In the genomic region with DNA sequence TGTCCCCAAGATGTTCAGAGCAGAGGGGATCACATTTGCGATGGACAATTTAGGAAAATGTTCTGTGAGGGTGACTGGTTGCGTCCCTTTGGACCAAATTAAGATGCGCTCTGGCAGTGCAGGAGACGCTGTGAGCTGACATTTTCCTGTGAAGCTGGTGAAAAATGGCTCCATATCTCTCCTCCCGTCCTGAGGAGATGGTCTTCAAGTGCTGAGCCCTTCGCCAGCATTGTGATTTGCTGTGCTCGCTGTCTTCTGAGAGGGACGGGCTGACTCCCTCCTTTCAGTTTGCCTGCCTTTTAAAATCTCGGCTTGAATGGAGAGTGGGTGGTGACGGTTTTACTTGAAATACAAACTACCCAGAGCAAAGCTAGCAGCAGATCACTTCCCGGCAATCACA, we compare ENCODE assay signal across 9 mouse cellular contexts.
DNase-seq lines count a peak whose midpoint lies in the region; ATAC-seq and TF ChIP-seq lines count a peak whose summit lies in the region.
"Had no signal": no experiment of that assay in that cellular context is flagged by ENCODE, and none has a peak within 500 bp of the region (broad histone marks: within the 10 kb centered on the region; RNA-seq: fewer than 3 reads in every experiment).

No protein-coding gene starts in this region.

- WGBS in heart, embryonic 11.5 days (ENCODE audit: insufficient replicate concordance): 8% methylated on average over 11 of the region's 11 CpGs
- WGBS in heart, adult 2 months: 9% methylated on average over 11 of the region's 11 CpGs
- WGBS in hindbrain, embryonic 14.5 days: 1% methylated on average over 11 of the region's 11 CpGs
- WGBS in limb, embryonic 14.5 days: 7% methylated on average over 11 of the region's 11 CpGs
- 5% methylated on average over 11 of the region's 11 CpGs for WGBS in stomach, embryonic 16.5 days

- DNase-seq in heart, adult 2 months: no peak
- DNase-seq in embryo, embryonic 11 days: peak; percentile 38
- DNase-seq in hindbrain, embryonic 14.5 days (ENCODE audit: low spot score): peak; percentile 54
- DNase-seq in limb, embryonic 14.5 days (ENCODE audit: low spot score): peak; percentile 8
- DNase-seq in testis, postnatal 10 days (ENCODE audit: low spot score): no peak
- DNase-seq in gastrocnemius, postnatal 10 days: no peak

- intact Hi-C loops in heart, adult 2 months (cut with DNase I): no loop called here

- H3K27me3 ChIP-seq in heart, embryonic 11.5 days (ENCODE audit: control insufficient read depth, insufficient read depth, low read length): 0 out of 2 replicates have a peak, but pooled peaks cover 5% of the 10 kb centered on the region
- peaks cover 1% of the 10 kb centered on the region; the same call in 1 of the 2 replicates for H3K27me3 ChIP-seq in heart, adult 2 months (ENCODE audit: control insufficient read depth, insufficient read depth, low read length)
- H3K27me3 ChIP-seq in hindbrain, embryonic 14.5 days (ENCODE audit: control insufficient read depth, insufficient read depth, low read length): no peaks in the 10 kb centered on the region
- 0 out of 2 replicates have a peak, but pooled peaks cover 6% of the 10 kb centered on the region for H3K27me3 ChIP-seq in limb, embryonic 14.5 days (ENCODE audit: control insufficient read depth, insufficient read depth, low read length)
- H3K27me3 ChIP-seq in stomach, embryonic 16.5 days (ENCODE audit: control insufficient read depth, insufficient read depth, low read length): no peaks in the 10 kb centered on the region; the same call in 1 of the 2 replicates

- no peaks in the 10 kb centered on the region for H3K79me2 ChIP-seq in heart, adult 2 months (replicated peaks; ENCODE audit: control insufficient read depth, insufficient read depth, low read length)

- peak overlapping the region; percentile 40 for H3K4me3 ChIP-seq in heart, embryonic 11.5 days (ENCODE audit: low read depth, low read length)
- no peak overlapping the region for H3K4me3 ChIP-seq in heart, adult 2 months
- peak overlapping the region; percentile 72 for H3K4me3 ChIP-seq in hindbrain, embryonic 14.5 days (replicated peaks; ENCODE audit: low read length)
- H3K4me3 ChIP-seq in limb, embryonic 14.5 days (replicated peaks; ENCODE audit: low read length): peak overlapping the region; percentile 35
- H3K4me3 ChIP-seq in stomach, embryonic 16.5 days (replicated peaks; ENCODE audit: low read length): peak overlapping the region; percentile 40
- H3K4me3 ChIP-seq: myocyte had no signal

- no peak for TF ChIP-seq CTCF in heart, adult 2 months (IDR thresholded peaks at IDR 0.05)

- H3K4me1 ChIP-seq in heart, embryonic 11.5 days (ENCODE audit: control insufficient read depth, insufficient read depth, low read length): no peaks in the 10 kb centered on the region
- H3K4me1 ChIP-seq in heart, adult 2 months (ENCODE audit: control insufficient read depth, insufficient read depth, low read length): no peaks in the 10 kb centered on the region
- H3K4me1 ChIP-seq in hindbrain, embryonic 14.5 days (replicated peaks; ENCODE audit: control insufficient read depth, insufficient read depth, low read length): peaks cover 12% of the 10 kb centered on the region; the same call in 1 of the 2 replicates
- H3K4me1 ChIP-seq in limb, embryonic 14.5 days (ENCODE audit: control insufficient read depth, insufficient read depth, low read length): no peaks in the 10 kb centered on the region
- H3K4me1 ChIP-seq in stomach, embryonic 16.5 days (ENCODE audit: control insufficient read depth, insufficient read depth, low read length): peaks cover 11% of the 10 kb centered on the region

- H3K27ac ChIP-seq in heart, embryonic 11.5 days (ENCODE audit: low read depth, low read length): no peak overlapping the region
- no peak overlapping the region for H3K27ac ChIP-seq in heart, adult 2 months
- peak overlapping the region; percentile 85 for H3K27ac ChIP-seq in hindbrain, embryonic 14.5 days
- no peak overlapping the region for H3K27ac ChIP-seq in limb, embryonic 14.5 days (replicated peaks; ENCODE audit: low read depth, low read length)
- H3K27ac ChIP-seq in stomach, embryonic 16.5 days (ENCODE audit: low read length): no peak overlapping the region

- no peaks in the 10 kb centered on the region for H3K9me3 ChIP-seq in heart, embryonic 11.5 days (replicated peaks; ENCODE audit: control insufficient read depth, low read length)
- H3K9me3 ChIP-seq in hindbrain, embryonic 14.5 days (ENCODE audit: control insufficient read depth, low read length): no peaks in the 10 kb centered on the region
- no peaks in the 10 kb centered on the region for H3K9me3 ChIP-seq in limb, embryonic 14.5 days (ENCODE audit: control insufficient read depth, low read length)
- H3K9me3 ChIP-seq in stomach, embryonic 16.5 days (replicated peaks; ENCODE audit: control insufficient read depth, low read length): no peaks in the 10 kb centered on the region

- H3K36me3 ChIP-seq in heart, embryonic 11.5 days (ENCODE audit: control insufficient read depth, insufficient read depth, low read length): no peaks in the 10 kb centered on the region
- H3K36me3 ChIP-seq in heart, adult 2 months (ENCODE audit: control insufficient read depth, insufficient read depth, low read length): no peaks in the 10 kb centered on the region
- H3K36me3 ChIP-seq in hindbrain, embryonic 14.5 days (replicated peaks; ENCODE audit: control insufficient read depth, insufficient read depth): no peaks in the 10 kb centered on the region
- no peaks in the 10 kb centered on the region for H3K36me3 ChIP-seq in limb, embryonic 14.5 days (ENCODE audit: control insufficient read depth, insufficient read depth, low read length)
- H3K36me3 ChIP-seq in stomach, embryonic 16.5 days (ENCODE audit: control insufficient read depth, insufficient read depth, low read length): no peaks in the 10 kb centered on the region

- no peak overlapping the region for H3K9ac ChIP-seq in heart, embryonic 11.5 days (ENCODE audit: low read depth, low read length)
- no peak overlapping the region for H3K9ac ChIP-seq in heart, adult 2 months (ENCODE audit: low read depth, low read length)
- peak overlapping the region; percentile 86 for H3K9ac ChIP-seq in hindbrain, embryonic 14.5 days
- H3K9ac ChIP-seq in limb, embryonic 14.5 days (ENCODE audit: low read depth, low read length, severe bottlenecking): no peak overlapping the region
- H3K9ac ChIP-seq in stomach, embryonic 16.5 days (ENCODE audit: low read length): peak overlapping the region; percentile 31; the same call in 1 of the 2 replicates

- no peak for TF ChIP-seq EP300 in heart, adult 2 months (IDR thresholded peaks at IDR 0.05; ENCODE audit: insufficient read depth, low read depth, low read length)

- H3K4me2 ChIP-seq in heart, embryonic 11.5 days: peak overlapping the region; percentile 72
- peak overlapping the region; percentile 60 for H3K4me2 ChIP-seq in hindbrain, embryonic 14.5 days (replicated peaks)
- peak overlapping the region; percentile 55 for H3K4me2 ChIP-seq in limb, embryonic 14.5 days (replicated peaks; ENCODE audit: low read depth, low read length, severe bottlenecking)
- H3K4me2 ChIP-seq in stomach, embryonic 16.5 days (ENCODE audit: low read depth, low read length): peak overlapping the region; percentile 62

- ATAC-seq in heart, embryonic 11.5 days (replicated peaks; ENCODE audit: insufficient number of reproducible peaks, low FRiP score, low TSS enrichment): no peak
- ATAC-seq in hindbrain, embryonic 14.5 days (ENCODE audit: low FRiP score): peak; percentile 51
- no peak for ATAC-seq in limb, embryonic 14.5 days (ENCODE audit: low FRiP score, low read depth)
- ATAC-seq in stomach, embryonic 16.5 days (ENCODE audit: insufficient read depth, low FRiP score): no peak

- TF ChIP-seq POLR2A in heart, adult 2 months (IDR thresholded peaks at IDR 0.05; ENCODE audit: insufficient read depth, low read depth, low read length): no peak
- no peak for TF ChIP-seq POLR2A in limb, embryonic 14.5 days (IDR thresholded peaks at IDR 0.05; ENCODE audit: borderline replicate concordance, extremely low read depth, insufficient read depth, insufficient read length)

Comparison
In these comparisons a context has a peak if more than half of its experiments do, and no peak if none do; other contexts are left out.
1. H3K9ac ChIP-seq: peak in hindbrain, embryonic 14.5 days (single experiment) and stomach, embryonic 16.5 days (single experiment); none in heart, embryonic 11.5 days (single experiment), heart, adult 2 months (single experiment) and limb, embryonic 14.5 days (single experiment).
2. DNase-seq: peak in embryo, embryonic 11 days (single experiment), hindbrain, embryonic 14.5 days (single experiment) and limb, embryonic 14.5 days (single experiment); none in heart, adult 2 months (0 of 2), testis, postnatal 10 days (single experiment) and gastrocnemius, postnatal 10 days (single experiment).
3. Peak in every context shown above with its lines, with median percentiles within 50 percentile points of each other: H3K4me2 ChIP-seq.